Mouse (Mus musculus): Measurements from ENCODE around the gene Olfr1391. TPM values are rescaled to one million over a fixed set of nuclear protein-coding genes. Genes with fewer than 3 reads are reported as not detected.
"Not testable (repeated sequence)": the region's sequence is repeated elsewhere in the genome, so short reads cannot be mapped to it uniquely, and the experiment has no call there.

Gene Olfr1391
- not detected for polyA plus RNA-seq (2021)

DNA sequence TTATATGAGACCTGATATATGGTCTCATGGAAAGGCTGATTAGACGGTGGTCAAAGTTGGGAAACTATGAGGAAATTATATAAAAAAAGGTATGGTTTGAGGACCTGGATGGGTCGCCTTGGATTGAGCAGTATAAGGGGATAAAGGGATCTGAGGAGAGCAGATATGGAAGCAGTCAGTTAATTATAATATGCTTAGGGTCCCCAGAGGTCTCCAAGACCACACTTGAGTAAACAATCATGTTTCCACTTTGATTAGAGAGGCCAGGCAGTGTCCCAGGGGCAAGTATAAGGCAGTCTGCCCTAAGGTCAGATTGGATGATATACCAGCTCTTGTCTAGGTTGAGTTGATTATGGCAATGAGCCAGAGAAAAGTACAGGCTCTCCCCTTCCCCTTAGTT, at the start of gene Olfr1391:
Gene Olfr1391 (plus strand): TSS at position 301 of the 400 bp plus-strand sequence.
- ChIA-PET CTCF (no interaction called here), POLR2A (no interaction called here)
- DNase-seq (ENCODE audit: low read depth, low spot score) (no peak), ATAC-seq (no peak)
- in situ Hi-C loops (cut with MboI; ENCODE audit: low pct_unique_long_range_greater_than_20kb): no loop called here
- no peaks in the 10 kb centered on the region for H3K27me3 ChIP-seq
- no peak for TF ChIP-seq CTCF (IDR thresholded peaks at IDR 0.05)

DNA sequence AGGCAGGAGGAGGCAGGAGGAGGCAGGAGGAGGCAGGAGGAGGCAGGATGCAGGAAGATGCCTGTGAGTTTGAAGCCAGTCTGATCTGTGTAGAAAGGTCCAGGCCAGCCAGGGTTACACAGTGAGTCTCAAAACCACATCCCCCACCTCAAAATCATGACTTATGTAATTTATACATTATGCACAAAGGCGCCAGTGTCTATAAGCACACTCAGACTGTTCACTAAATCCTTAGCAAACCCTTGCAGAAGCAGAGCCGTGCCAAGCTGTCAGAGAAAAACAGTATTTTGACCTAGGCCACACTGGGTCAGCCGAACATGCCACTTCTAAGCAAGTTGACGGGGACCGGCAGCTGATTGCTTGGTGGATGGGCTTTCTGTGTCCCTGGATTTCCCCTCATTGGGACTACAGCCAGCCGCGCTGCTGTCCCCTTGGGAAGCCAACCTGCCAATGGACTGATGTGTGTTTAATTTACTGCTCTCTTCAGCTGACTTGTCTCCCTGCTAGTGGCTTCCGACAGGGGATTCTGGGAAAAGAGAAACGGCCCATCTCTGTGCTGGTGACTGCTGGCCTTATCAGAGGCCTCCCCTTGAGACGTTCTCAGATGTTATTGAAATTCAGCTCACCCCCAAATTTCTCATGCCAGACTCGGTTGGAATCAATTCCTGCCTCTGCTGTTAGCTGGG, 48.6 kb upstream of the Olfr1391 start:
- ATAC-seq (no peak), DNase-seq (ENCODE audit: low read depth, low spot score) (no peak)
- ChIA-PET CTCF (no interaction called here), POLR2A (interaction anchor here (0.6 kb wide), 1 partner anchor 102 kb away, joined by 3 read pairs; no protein-coding TSS in a partner anchor)
- no peaks in the 10 kb centered on the region for H3K27me3 ChIP-seq
- in situ Hi-C loops (cut with MboI; ENCODE audit: low pct_unique_long_range_greater_than_20kb): loop anchor here (5.0 kb wide), 1 partner anchor 167 kb away; no protein-coding TSS in a partner anchor
- TF ChIP-seq CTCF (IDR thresholded peaks at IDR 0.05): no peak

DNA sequence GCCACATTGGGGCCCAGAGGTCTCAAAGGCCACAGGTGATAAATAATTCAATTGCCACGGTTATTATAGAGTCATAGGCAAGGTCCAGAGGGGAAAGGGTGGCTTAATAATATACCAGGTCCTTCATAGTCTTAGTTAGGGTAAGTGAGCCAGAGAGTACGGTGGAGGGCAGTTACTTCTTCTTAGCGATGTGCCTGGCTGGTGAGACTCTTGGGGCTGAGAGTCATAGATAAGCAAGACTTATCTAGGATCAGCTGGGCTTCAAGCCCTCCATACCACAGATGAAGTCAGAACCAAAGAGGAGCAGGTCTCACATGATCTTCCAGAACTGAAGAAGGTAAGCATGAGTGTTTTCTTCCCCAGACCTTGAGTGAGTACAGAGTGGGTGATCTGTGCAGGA, 44.3 kb upstream of the Olfr1391 start, which contains the start of gene Olfr1393:
Gene Olfr1393 (plus strand): TSS at position 83 of the 400 bp plus-strand sequence.
- ATAC-seq (no peak), DNase-seq (ENCODE audit: low read depth, low spot score) (no peak)
- H3K27me3 ChIP-seq: no peaks in the 10 kb centered on the region
- POLR2A ChIA-PET: no interaction called here
- in situ Hi-C loops (cut with MboI; ENCODE audit: low pct_unique_long_range_greater_than_20kb): no loop called here
- CTCF ChIA-PET: no interaction called here
- TF ChIP-seq CTCF (IDR thresholded peaks at IDR 0.05): no peak

DNA sequence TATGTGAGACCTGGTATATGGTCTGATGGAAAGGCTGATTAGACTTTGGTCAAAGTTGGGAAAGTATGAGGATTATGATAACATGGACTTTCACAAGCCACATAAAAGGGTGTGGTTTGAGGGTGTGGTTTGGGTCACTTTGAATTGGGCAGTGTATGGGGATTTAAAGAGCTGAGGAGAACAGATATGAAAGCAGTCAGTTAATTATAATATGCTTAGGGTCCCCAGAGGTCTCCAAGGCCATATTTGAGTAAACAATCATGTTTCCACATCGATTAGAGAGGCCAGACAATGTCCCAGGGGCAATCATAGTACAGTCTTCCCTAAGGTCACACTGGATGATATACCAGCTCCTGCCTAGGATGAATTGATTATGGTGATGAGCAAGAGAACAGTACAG, 37.6 kb upstream of the Olfr1391 start, which contains the start of gene Olfr1392:
Gene Olfr1392 (plus strand): TSS at position 301 of the 400 bp plus-strand sequence.
- DNase-seq (ENCODE audit: low read depth, low spot score); ATAC-seq; H3K27me3 ChIP-seq; POLR2A ChIA-PET: not testable (repeated sequence)
- CTCF ChIA-PET: interaction anchor here (1.1 kb wide), 1 partner anchor 38 kb away, joined by 3 read pairs; no protein-coding TSS in a partner anchor
- in situ Hi-C loops (cut with MboI; ENCODE audit: low pct_unique_long_range_greater_than_20kb): loop anchor here (5.0 kb wide), 1 partner anchor 122 kb away; no protein-coding TSS in a partner anchor

DNA sequence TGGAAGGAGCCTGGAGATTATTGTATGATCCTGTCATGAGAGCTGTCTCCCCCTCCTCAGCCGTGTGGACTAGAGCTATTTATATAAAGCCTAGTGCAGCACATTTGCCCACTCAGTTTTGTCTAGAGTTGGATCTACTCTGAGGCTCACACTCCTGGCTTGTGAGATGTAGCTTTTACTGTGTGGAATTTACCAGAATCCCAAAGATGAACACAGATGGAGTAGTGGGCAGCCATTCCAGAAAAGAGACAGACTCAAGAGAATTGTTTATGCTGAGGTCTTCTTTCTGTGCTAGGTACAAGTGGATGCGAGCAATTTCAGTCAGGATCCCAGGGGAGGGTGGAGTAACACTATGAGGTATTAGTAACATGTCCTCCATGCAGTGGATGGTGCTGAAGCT, 35.3 kb upstream of the Olfr1391 start:
- in situ Hi-C loops (cut with MboI; ENCODE audit: low pct_unique_long_range_greater_than_20kb): loop anchor here (5.0 kb wide), 1 partner anchor 120 kb away; no protein-coding TSS in a partner anchor
- CTCF ChIA-PET: no interaction called here

DNA sequence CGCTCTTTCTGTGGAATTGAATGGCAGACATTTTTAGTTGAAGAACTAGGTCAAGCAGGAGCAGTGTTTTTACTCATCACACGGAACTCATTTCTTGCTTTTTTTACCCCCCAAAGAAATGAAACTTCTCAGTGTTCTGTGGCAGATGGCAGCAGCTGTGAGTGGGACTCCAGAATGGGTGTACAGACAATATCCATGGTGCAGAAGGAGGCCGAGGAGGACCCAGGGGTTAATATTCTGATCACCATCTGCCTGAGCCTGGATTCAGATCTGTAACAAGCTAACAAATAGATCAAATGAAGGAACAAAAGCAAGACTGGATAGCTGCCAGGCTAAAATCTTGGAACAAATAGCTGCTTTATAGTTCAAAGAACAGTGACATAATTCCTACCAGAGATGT, 29.8 kb upstream of the Olfr1391 start:
- no peak for DNase-seq (ENCODE audit: low read depth, low spot score)
- peaks cover 8% of the 10 kb centered on the region for H3K27me3 ChIP-seq
- no peak for TF ChIP-seq CTCF (IDR thresholded peaks at IDR 0.05)
- ChIA-PET CTCF (interaction anchor here (1.1 kb wide), 1 partner anchor 9 kb away, joined by 3 read pairs; no protein-coding TSS in a partner anchor), POLR2A (no interaction called here)
- no peak for ATAC-seq
- in situ Hi-C loops (cut with MboI; ENCODE audit: low pct_unique_long_range_greater_than_20kb): no loop called here

More for the DNA sequence above, 35.3 kb upstream of the Olfr1391 start:
- H3K27me3 ChIP-seq: peaks cover 8% of the 10 kb centered on the region
- POLR2A ChIA-PET: no interaction called here
- DNase-seq (ENCODE audit: low read depth, low spot score): no peak
- TF ChIP-seq CTCF (IDR thresholded peaks at IDR 0.05): no peak
- no peak for ATAC-seq

DNA sequence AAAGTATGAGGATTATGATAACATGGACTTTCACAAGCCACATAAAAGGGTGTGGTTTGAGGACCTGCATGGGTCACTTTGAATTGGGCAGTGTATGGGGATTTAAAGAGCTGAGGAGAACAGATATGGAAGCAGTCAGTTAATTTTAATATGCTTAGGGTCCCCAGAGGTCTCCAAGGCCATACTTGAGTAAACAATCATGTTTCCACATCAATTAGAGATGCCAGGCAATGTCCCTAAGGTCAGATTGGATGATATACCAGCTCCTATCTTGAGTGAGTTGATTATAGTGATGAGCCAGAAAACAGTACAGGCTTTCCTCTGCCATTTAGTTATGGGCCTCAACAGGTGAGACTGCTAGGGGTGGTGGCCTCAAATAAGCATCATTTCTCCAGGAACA, 18.1 kb upstream of the Olfr1391 start, which contains the start of gene Olfr10:
Gene Olfr10 (plus strand): TSS at position 301 of the 400 bp plus-strand sequence.
- DNase-seq (ENCODE audit: low read depth, low spot score): no peak
- ATAC-seq: no peak
- ChIA-PET POLR2A (no interaction called here), CTCF (no interaction called here)
- in situ Hi-C loops (cut with MboI; ENCODE audit: low pct_unique_long_range_greater_than_20kb): no loop called here
- TF ChIP-seq CTCF (IDR thresholded peaks at IDR 0.05): no peak
- no peaks in the 10 kb centered on the region for H3K27me3 ChIP-seq

DNA sequence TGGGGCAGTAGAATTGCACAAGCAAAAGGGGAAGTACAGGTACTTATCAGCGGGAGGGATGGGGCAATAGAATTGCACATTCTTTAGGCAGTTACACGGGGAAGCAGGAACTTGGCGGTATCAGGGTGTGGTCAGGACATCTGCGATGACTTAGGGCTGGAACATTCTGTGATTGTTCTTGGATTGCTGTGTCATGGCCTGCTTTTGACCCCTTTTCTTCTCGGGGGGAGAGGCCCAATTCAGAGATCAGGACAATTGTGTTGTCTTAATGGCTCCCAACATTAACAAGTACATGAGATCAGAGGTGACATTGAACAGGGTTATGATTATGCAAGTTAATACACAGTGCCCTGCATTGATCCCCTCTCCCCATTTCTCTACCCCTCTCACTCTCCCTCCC, 14.0 kb upstream of the Olfr1391 start:
- CTCF ChIA-PET; in situ Hi-C loops (cut with MboI; ENCODE audit: low pct_unique_long_range_greater_than_20kb); H3K27me3 ChIP-seq; DNase-seq (ENCODE audit: low read depth, low spot score); ATAC-seq; POLR2A ChIA-PET: not testable (repeated sequence)

DNA sequence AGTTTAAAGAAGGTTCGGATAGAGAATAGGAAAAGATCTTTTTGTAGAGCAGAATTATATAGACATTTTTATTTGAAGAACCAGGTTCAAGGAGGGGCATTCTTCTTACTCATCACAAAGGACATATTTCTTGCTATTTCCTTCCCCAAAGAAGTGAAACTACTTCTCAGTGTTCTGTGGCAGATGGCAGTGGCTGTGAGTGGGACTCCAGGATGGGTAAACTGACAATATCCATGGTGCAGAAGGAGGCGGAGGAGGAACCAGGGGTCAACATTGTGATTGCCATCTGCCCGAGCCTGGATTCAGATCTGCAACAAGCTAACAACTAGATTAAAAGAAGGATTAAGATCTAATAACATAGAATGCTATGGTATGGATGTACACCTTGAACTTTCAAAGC, 4.2 kb downstream of the Olfr1391 start:
- in situ Hi-C loops (cut with MboI; ENCODE audit: low pct_unique_long_range_greater_than_20kb): no loop called here
- no peak for DNase-seq (ENCODE audit: low read depth, low spot score)
- POLR2A ChIA-PET: interaction anchor here (0.5 kb wide), 1 partner anchor 794 kb away, joined by 3 read pairs; no protein-coding TSS in a partner anchor
- CTCF ChIA-PET: interaction anchor here (1.2 kb wide), 1 partner anchor 12 kb away, joined by 3 read pairs; no protein-coding TSS in a partner anchor
- no peak for TF ChIP-seq CTCF (IDR thresholded peaks at IDR 0.05)
- no peak for ATAC-seq
- H3K27me3 ChIP-seq: no peaks in the 10 kb centered on the region

DNA sequence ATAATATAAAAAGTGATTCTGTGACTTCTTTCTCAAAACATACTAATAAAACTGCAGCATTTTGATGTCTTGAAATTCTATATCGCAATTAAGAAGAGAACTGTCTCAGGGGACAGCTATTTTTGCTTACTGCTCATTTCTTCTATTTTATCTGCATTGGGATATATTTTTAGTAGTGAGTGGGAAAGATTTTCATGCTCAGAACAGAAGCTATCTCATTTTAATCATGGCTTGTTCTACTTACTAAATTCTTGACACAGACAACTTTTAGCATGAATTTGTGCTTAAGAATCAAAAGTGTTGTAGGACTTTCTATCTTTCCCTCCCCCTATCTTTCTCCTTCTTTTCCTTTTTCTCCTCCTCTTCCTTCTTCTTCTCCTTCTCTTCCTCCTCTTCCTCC, 7.1 kb downstream of the Olfr1391 start:
- ATAC-seq (no peak), DNase-seq (ENCODE audit: low read depth, low spot score) (no peak)
- H3K27me3 ChIP-seq: no peaks in the 10 kb centered on the region
- in situ Hi-C loops (cut with MboI; ENCODE audit: low pct_unique_long_range_greater_than_20kb): no loop called here
- POLR2A ChIA-PET: no interaction called here
- CTCF ChIA-PET: no interaction called here
- no peak for TF ChIP-seq CTCF (IDR thresholded peaks at IDR 0.05)

DNA sequence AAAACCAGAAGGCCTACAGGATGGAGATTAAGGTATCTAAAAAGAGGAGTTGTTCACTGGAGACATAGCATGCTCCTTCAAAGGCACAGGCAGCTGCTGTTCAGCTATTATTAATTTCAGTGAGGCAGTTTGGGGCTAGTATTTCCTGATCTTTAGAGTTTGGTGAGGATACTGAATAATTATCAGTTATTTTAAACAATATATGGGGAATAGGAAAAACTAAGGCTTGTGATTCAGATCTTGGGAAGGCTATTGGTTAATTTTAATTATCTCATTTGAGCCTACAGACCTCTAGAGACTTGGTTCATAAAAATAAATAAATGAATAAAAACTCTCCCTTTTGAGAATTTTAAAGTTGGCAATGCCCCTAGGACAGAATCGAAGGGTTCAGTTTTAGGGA, 12.3 kb downstream of the Olfr1391 start, which contains the start of gene Olfr1390:
Gene Olfr1390 (plus strand): TSS at position 301 of the 400 bp plus-strand sequence.
- in situ Hi-C loops (cut with MboI; ENCODE audit: low pct_unique_long_range_greater_than_20kb): no loop called here
- TF ChIP-seq CTCF (IDR thresholded peaks at IDR 0.05): no peak
- CTCF ChIA-PET: no interaction called here
- DNase-seq (ENCODE audit: low read depth, low spot score) (no peak), ATAC-seq (no peak)
- H3K27me3 ChIP-seq: no peaks in the 10 kb centered on the region
- POLR2A ChIA-PET: no interaction called here
